Mouse (Mus musculus) lung, postnatal 25 days (tissue): ENCODE measurements around the gene Bbx.

Experiments
- DNase-seq: peaks from one replicate; pipeline ENCODE4 v3.0.0; 2022; ENCODE audit warnings: low spot score

Bbx gene

DNA sequence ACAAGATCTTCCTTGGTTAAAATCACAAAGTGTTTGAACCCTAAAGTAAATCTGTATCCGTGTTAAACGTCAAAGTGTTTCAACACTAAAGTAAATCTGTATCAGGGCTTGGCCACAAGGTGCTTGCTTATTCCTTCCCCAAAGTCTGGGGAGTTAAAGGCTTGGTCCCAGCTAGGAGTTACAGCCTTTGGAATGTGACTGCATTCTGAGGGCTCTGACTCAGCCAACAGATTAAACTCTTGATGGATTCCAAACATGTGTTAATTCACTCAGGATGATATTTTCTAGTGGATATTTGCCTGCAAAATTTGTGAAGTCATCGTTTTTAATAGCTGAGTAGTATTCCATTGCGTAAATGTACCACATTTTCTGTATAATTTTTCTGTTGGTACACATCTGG, 120.6 kb downstream of the Bbx start:
- DNase-seq, result no peak

- peak; percentile 64 for DNase-seq
Measured at GRCm38 (mm10) chr16:50309411-50310042, 122.7 kb downstream of the Bbx start.

GRCm38 (mm10) chr16:50308256-50308655, 123.9 kb downstream of the Bbx start:
- DNase-seq, result no peak

DNA sequence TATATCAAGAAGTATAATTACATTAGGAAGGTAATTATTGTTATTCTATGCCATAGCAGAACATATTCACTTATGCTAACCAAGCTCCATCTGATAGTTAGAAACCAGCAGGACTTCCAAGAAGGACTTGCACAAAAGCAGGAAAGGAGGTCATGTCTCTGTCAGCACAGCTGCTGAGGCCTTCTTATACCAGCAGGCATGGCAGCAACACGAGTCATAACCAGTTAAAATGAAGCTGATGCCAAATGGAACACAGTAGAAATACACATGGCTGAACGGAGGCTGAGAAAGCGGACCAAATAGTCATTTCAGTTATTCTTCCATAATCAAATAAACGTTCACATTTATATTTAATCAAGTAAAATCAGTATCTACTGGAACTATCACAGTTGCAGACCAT, 125.0 kb downstream of the Bbx start:
- DNase-seq, result no peak

DNA sequence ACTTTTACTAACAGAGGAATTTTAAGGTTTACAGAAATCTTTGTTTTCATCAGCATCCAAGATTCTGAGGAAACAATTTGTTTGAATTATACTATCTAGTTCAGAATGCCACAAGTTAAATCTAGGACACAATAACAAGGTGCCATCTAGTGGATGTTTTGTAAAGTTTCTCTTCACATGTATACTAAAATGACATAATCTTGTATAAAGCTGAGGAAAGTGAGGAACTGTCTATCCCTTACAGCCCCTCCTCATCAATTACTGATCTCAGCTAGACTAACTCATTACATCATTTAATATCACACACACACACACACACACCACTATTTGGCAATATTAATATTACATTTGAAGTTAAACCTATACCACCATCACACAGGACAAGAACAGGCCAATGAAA, 125.5 kb downstream of the Bbx start:
- DNase-seq, result no peak

- DNase-seq, result no peak
Measured at GRCm38 (mm10) chr16:50305156-50305555, 127.0 kb downstream of the Bbx start.

GRCm38 (mm10) chr16:50302566-50302965, 129.6 kb downstream of the Bbx start:
- DNase-seq, result no peak

DNA sequence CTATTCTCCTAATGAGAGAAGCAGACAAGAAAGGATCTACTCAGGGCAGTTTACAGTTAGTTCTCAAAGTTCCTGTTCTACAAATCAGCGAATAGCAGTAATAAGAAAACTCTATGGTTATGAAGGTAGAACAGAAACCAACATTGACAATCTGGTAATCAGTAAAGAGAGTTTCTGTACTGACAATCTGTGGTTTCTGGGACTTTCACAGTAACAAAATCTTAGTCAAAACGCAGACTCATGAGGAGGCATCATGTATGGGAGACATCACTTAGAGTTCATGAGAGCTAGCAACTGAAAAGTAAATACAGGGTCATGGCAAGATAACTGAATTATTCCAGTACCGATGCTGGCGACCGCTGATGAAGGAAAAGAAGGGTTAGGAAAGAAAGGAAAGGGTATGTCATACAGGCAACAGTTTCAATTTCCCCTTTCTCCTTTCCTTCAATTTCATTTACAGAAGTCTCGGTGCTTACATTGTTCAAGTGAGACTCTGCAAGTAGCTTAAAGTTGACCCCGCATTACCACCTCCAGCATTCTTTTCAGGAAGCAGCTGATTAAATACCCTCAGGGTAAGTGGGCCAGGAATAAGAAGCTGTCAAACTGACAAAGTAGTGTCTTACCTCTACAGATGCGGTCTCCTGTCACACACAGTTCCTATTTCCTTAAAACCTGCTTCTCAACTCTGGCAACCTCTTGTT, 133.3 kb downstream of the Bbx start:
- no peak for DNase-seq

GRCm38 (mm10) chr16:50293502-50294228, 138.5 kb downstream of the Bbx start:
- DNase-seq, result no peak

- DNase-seq, result no peak
Measured at GRCm38 (mm10) chr16:50292834-50293233, 139.4 kb downstream of the Bbx start.

DNA sequence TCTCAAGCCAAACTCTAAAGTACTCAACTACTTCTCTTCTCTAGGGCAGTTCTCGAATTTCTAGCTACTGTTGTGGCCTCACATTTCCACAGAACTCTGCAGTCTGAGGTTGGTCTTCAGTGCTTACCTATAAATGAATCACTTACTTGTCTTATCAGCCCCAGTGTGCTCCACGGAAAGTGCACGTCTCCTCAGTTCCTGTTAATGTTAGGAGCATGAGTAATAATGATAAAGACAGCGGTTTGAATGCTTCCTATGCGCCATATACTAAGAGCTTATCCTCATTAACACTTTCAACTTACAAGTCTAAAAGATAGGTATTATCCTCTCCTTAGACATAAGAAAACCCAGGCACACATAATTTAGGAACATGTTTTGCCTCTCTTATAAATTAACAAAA, 142.4 kb downstream of the Bbx start:
- DNase-seq, result no peak

DNA sequence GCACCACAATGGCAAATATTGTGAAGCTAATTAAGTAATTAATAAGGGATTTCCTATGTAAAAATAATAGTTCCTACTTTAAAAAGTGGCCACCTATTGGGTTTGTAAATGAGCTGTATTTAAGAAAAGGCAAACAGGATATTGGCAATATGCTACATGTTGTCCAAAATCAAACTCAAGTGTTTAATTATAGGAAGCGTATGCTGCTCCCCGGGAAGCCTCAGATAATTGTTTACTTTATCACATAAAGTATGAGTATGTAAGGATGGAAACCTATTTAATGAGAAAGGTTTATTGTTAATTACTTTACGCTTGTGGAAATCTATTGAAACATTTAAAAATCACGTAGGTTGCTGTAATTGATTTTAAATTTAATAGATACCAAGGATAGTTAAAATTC, 159.4 kb downstream of the Bbx start:
- no peak for DNase-seq

DNA sequence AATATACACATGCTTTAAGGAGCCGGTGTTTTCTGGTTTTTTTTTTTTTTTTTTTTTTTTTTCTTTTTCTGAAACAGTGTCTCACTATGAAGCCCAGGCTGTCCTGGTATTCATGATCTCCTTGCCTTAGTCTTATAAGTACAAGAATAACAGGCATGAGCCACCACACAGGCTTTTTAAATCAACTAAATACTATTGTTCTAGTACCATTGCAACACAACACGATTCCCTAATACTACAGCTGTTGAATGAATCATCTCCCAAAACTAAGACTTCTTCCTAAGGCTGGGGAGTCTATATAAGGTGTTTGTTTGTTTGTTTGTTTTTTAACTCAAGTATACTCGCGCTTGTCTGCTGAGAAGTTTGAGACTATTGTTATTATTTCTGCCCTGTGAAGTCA, 169.5 kb downstream of the Bbx start:
- DNase-seq, result no peak

DNA sequence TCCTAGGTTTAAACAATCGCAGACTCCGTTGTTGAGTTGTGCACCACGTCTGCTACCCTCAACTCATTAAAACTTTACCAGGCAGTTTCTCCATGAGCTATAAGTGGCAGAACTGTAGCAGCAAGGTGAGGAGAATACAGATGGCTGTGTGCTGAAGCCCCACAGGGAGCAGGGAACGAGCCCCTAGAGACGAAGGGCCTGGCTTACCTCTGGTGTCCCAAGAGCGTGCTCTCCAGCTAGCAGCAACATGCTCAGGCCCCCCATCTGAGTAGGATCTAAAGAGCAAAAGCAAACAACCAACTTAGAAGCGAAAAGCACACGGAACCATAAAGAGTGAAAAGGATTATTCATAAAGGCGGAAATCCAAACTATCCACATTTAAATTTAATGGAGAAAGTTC, 170.0 kb downstream of the Bbx start:
- no peak for DNase-seq

DNA sequence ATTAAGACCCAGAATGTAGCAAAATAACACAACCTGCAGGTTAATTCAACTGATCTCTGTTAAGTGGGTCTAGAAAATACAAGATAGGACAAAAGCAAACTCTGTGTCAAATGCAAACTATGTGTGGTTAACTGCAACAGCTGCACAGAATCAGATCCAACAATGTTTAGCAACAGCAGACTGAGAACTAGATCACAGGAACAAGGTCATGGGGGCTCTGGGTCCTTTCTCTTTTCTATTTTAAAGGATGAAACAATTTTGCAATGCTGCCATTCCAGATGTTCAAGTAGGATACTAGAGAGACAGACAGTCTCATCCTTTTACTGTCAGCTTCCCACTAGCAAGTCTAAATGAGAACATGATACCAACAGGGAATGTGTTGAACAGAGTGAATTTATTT, 170.4 kb downstream of the Bbx start:
- DNase-seq, result no peak

GRCm38 (mm10) chr16:50254522-50255159, 177.5 kb downstream of the Bbx start:
- peak; percentile 41 for DNase-seq

- no peak for DNase-seq
Measured at GRCm38 (mm10) chr16:50251417-50251975, 180.7 kb downstream of the Bbx start.

GRCm38 (mm10) chr16:50250469-50250868, 181.7 kb downstream of the Bbx start:
- DNase-seq, result no peak

DNA sequence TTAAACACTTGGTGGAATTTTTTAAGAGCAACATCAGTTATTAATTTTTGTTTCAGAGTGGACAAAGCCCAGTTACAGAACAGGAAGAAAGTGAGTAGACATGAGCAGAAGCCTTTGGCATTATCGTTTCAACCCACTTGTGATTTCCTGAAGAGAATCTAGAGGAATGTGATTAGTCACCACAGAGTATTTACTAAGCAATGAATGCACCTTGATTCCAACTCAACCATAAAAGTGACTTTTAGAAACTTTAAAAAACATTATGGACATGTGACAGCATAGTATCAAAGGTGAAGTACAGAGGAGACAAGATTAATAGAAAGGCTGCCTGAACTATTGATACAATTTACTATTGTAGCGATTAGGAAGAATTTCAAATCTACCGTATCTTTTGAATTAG, 183.2 kb downstream of the Bbx start:
- DNase-seq, result no peak

DNA sequence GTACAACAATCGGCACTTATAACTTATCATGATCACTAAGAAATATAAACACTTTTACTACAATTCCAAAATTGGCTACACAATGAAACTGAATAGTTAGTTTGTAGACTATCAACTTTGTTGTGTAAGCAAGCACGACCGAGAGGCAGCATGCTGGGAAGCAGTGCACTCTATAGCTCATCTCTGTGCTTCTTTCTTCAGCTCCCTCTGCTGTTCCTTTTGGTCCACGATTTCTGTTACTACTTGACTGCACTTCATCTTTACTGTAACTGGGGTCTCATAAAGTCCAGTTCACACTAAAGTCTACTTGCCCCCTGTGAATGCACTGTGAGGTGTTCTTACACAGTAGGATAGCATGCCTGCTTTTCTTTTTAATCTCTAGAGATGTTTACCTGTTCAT, 189.7 kb downstream of the Bbx start:
- no peak for DNase-seq

DNA sequence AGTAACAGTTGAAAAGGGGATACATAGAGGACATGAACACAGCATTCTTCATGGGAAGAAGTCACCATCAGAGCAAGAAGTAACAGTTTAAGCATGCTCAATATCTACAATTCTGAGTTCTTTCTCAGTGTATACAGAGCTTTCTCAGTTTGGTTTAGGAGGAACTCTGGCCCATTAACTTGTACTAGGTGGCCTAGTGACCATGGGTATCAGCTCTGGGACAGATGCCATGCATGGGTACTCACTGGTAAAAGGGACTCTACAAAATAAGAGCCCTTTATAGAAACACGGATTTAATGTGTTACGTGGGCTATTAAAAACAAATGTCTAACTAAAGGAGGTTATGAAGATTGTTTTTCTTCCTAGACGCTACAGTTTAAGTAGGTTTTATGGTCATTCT, 190.6 kb downstream of the Bbx start:
- DNase-seq, result no peak

DNA sequence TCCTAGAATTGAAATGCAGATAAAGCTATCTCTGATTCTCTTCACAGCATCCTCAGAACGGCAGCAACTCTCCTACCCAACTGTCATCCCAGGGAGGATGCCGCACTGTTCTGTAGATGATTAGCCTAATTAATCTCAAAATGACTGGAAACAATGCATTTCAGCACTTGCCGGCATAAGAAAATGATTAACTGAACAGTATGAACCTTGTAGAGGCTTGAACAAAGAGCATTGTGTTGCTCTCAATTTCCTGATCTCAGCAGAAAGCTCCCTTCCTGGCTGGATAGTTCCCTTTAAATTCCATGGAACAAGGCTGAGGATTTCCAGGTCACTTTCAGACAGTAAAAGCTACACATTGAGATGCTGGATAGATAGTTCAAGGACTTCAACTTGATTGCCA, 197.0 kb downstream of the Bbx start:
- no peak for DNase-seq

DNA sequence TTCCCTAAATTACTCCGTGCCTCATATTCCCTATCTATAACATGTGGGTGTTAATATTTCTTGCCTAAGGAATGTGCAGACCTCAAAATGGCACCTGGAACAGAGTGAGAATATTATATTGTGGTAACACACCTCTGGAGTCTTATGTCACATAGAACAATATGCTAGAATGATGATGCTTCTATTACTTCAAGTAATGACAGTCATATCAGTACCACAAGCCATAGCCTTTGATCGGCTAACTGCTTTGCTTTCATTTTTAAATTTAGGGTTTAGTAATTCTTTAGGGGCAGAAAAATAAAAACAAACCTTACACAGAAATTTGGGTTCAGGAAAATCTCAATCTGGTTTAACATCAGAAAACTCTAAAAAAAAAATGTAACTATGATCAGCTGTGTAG, 201.6 kb downstream of the Bbx start:
- no peak for DNase-seq
